Mouse (Mus musculus) small intestine, adult 2 months (tissue): ENCODE data around the gene Med13l.

Experiments used
- CTCF ChIP-seq: fragments of 200-500 bp; IDR thresholded peaks from 2 replicates; pipeline ENCODE4 v1.5.1; 2012; ENCODE audit warnings: low read depth, mild to moderate bottlenecking, control low read depth, inconsistent platforms, low read length, moderate library complexity, mixed read lengths; ENCODE audit not compliant: insufficient replicate concordance, insufficient read length; ENCODE audit errors: extremely low read depth
- POLR2A ChIP-seq: fragments of 200-500 bp; IDR thresholded peaks from 2 replicates; pipeline ENCODE4 v1.6.1; 2012; ENCODE audit warnings: low read depth, mild to moderate bottlenecking, control low read depth, inconsistent platforms, low read length, moderate library complexity

DNA sequence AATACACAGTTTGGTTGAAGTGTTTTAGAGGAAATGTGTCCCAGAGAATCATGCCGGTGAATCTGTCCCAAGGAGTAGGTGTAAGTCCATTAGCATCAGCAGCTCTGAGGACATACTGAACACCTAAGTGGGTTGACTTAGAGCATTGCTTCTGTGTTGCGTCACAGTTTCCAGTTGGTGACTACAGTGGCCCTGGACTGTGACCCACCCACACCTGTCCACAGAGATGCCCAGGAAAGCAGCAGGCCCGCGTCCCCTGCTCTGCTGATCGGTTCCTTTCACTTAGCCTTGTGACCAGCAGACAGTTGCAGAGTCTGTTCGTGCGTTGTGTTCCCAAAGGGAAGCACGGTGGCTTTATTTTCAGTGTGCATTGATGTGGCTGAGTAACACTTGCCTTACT, 92.1 kb downstream of the Med13l start:
- TF ChIP-seq CTCF (no peak), POLR2A (no peak)
